Mouse (Mus musculus) intestine, postnatal 0 days (tissue): ENCODE measurements around the gene Hspa1a. TPM values are rescaled to one million over a fixed set of nuclear protein-coding genes. Genes with fewer than 3 reads are reported as not detected.

Experiments used
- ATAC-seq: fragments of 200-750 bp; cut with Nextera tagmentation; 2 replicates; pipeline ENCODE4 v1.8.0; 2017; ENCODE audit warnings: mild to moderate bottlenecking, moderate TSS enrichment, moderate library complexity
- H3K27ac ChIP-seq: fragments of 300-500 bp; sonication (generic); 2 replicates; pipeline ENCODE4 v1.5.1; 2014; ENCODE audit warnings: mild to moderate bottlenecking, low read depth, low read length, moderate library complexity
- H3K27me3 ChIP-seq: fragments of 300-500 bp; sonication (generic); replicated peaks from 2 replicates; pipeline ENCODE4 v1.6.1; 2014; ENCODE audit warnings: low read length, mixed read lengths; ENCODE audit not compliant: control insufficient read depth, insufficient read depth
- H3K36me3 ChIP-seq: fragments of 300-500 bp; sonication (generic); 2 replicates; pipeline ENCODE4 v1.6.1; 2014; ENCODE audit warnings: mild to moderate bottlenecking, moderate library complexity; ENCODE audit not compliant: control insufficient read depth, insufficient read depth
- H3K4me1 ChIP-seq: fragments of 300-500 bp; sonication (generic); replicated peaks from 2 replicates; pipeline ENCODE4 v1.6.1; 2014; ENCODE audit warnings: antibody characterized with exemption, low read length, mixed read lengths; ENCODE audit not compliant: control insufficient read depth, insufficient read depth
- H3K4me2 ChIP-seq: fragments of 300-500 bp; sonication (generic); replicated peaks from 2 replicates; pipeline ENCODE4 v1.6.1; 2014; ENCODE audit warnings: low read depth, mild to moderate bottlenecking, moderate library complexity
- H3K4me3 ChIP-seq: fragments of 300-500 bp; sonication (generic); 2 replicates; pipeline ENCODE4 v1.5.1; 2014; ENCODE audit warnings: low read depth, low read length
- H3K9ac ChIP-seq: fragments of 300-500 bp; sonication (generic); 2 replicates; pipeline ENCODE4 v1.6.1; 2014; ENCODE audit warnings: mild to moderate bottlenecking, low read depth, low read length
- H3K9me3 ChIP-seq: fragments of 300-500 bp; sonication (generic); 2 replicates; pipeline ENCODE4 v1.6.1; 2016; ENCODE audit warnings: mixed run types; ENCODE audit not compliant: control insufficient read depth
- CTCF ChIP-seq: sonication (generic); IDR thresholded peaks from 2 replicates; pipeline ENCODE4 v1.5.1; 2016; ENCODE audit warnings: low read depth, mild to moderate bottlenecking, control low read depth, antibody characterized with exemption, moderate library complexity
- WGBS: fragments of 180-500 bp; shearing (Covaris S2); extraction: QIAGEN DNeasy Blood & Tissue Kit; methylation state at CpG from one replicate; pipeline ENCODE4 v1.1.7; 2014; 5-methylcytosine and 5-hydroxymethylcytosine counted together
- polyA plus RNA-seq: library from polyadenylated mRNA; unstranded; fragments of >200 nt; fragmentation: Nextera tagmentation; extraction: Ambion mirVana; gene quantifications from 2 replicates; pipeline ENCODE4 v1.2.1, GENCODE M21; 2015

Hspa1a gene
- polyA plus RNA-seq, 1 experiment from 2014 or later = 6.5 TPM

GRCm38 (mm10) chr17:34927306-34928019 lies 44.5 kb downstream of the Hspa1a start:
- Histone ChIP-seq H3K27ac (no peak overlapping the region), H3K9ac (no peak overlapping the region), H3K36me3 (peaks cover 14% of the 10 kb centered on the region; the same call in 1 of the 2 replicates), H3K4me3 (no peak overlapping the region), H3K27me3 (no peaks in the 10 kb centered on the region), H3K4me2 (no peak overlapping the region), H3K4me1 (no peaks in the 10 kb centered on the region), H3K9me3 (no peaks in the 10 kb centered on the region)
- TF ChIP-seq CTCF = no peak
- WGBS = 86% methylated on average over 18 of the region's 18 CpGs
- ATAC-seq = no peak

- H3K9me3 ChIP-seq = no peaks in the 10 kb centered on the region
- H3K4me1 ChIP-seq = no peaks in the 10 kb centered on the region
- no peak overlapping the region for H3K4me3 ChIP-seq
- no peak overlapping the region for H3K9ac ChIP-seq
- ATAC-seq = no peak
- H3K4me2 ChIP-seq = no peak overlapping the region
- 76% methylated on average over 5 of the region's 5 CpGs for WGBS
- no peak for TF ChIP-seq CTCF
- H3K27ac ChIP-seq = no peak overlapping the region
- H3K36me3 ChIP-seq = peaks cover 35% of the 10 kb centered on the region; the same call in 1 of the 2 replicates
- H3K27me3 ChIP-seq = no peaks in the 10 kb centered on the region
These were observed 47.7 kb downstream of the Hspa1a start for GRCm38 (mm10) chr17:34924258-34924657.

GRCm38 (mm10) chr17:34922939-34923338 lies 49.0 kb downstream of the Hspa1a start:
- 44% methylated on average over 6 of the region's 6 CpGs for whole genome bisulfite sequencing
- Histone ChIP-seq H3K27ac (no peak overlapping the region), H3K27me3 (no peaks in the 10 kb centered on the region), H3K9ac (no peak overlapping the region), H3K4me2 (no peak overlapping the region), H3K4me3 (no peak overlapping the region), H3K4me1 (no peaks in the 10 kb centered on the region), H3K36me3 (peaks cover 27% of the 10 kb centered on the region; the same call in 1 of the 2 replicates), H3K9me3 (no peaks in the 10 kb centered on the region)
- ATAC-seq = 0 out of 2 replicates have a peak, but pooled peaks have one; percentile 11
- peak; percentile 56 for TF ChIP-seq CTCF

Other genes with a start within 250 kb of the Hspa1a start
- gene C4b, start 228.3 kb downstream of the Hspa1a start, polyA plus RNA-seq = 1.2 and 1.6 TPM in 2 replicates
- 0.18 and 0.25 TPM in 2 replicates for gene Cyp21a1, start 167.6 kb downstream of the Hspa1a start, polyA plus RNA-seq
- 29.1 and 34.0 TPM in 2 replicates for gene Stk19, start 135.2 kb downstream of the Hspa1a start, polyA plus RNA-seq
- 42.5 and 44.2 TPM in 2 replicates for gene Dxo, start 135.1 kb downstream of the Hspa1a start, polyA plus RNA-seq
- gene Skiv2l, start 121.9 kb downstream of the Hspa1a start, polyA plus RNA-seq = 18.3 and 20.8 TPM in 2 replicates
- gene Nelfe, start 121.8 kb downstream of the Hspa1a start, polyA plus RNA-seq = 55.7 and 57.8 TPM in 2 replicates
- 84.8 and 94.9 TPM in 2 replicates for gene Cfb, start 109.6 kb downstream of the Hspa1a start, polyA plus RNA-seq
- 0.74 and 1.1 TPM in 2 replicates for gene Zbtb12, start 92.7 kb downstream of the Hspa1a start, polyA plus RNA-seq
- not detected in 2 replicates for gene Gm20547, start 90.1 kb downstream of the Hspa1a start, polyA plus RNA-seq
- 60.3 and 66.2 TPM in 2 replicates for gene C2, start 73.9 kb downstream of the Hspa1a start, polyA plus RNA-seq
- gene Ehmt2, start 73.7 kb downstream of the Hspa1a start, polyA plus RNA-seq = 35.8 and 40.3 TPM in 2 replicates
- gene Slc44a4, start 57.7 kb downstream of the Hspa1a start, polyA plus RNA-seq = 119 and 128 TPM in 2 replicates
- 522 and 580 TPM in 2 replicates for gene Neu1, start 40.9 kb downstream of the Hspa1a start, polyA plus RNA-seq
- 0.64 and 1.1 TPM in 2 replicates for gene Hspa1b, start 12.9 kb downstream of the Hspa1a start, polyA plus RNA-seq
- gene Gm20481, start 2.2 kb downstream of the Hspa1a start, polyA plus RNA-seq = 0.43 TPM in 1 of 2 replicates, not detected in the other
- gene Hspa1l, start 547 bp upstream of the Hspa1a start, polyA plus RNA-seq = 0.22 and 0.25 TPM in 2 replicates
- gene Lsm2, start 9.7 kb upstream of the Hspa1a start, polyA plus RNA-seq = 70.6 and 76.6 TPM in 2 replicates
- gene Vars, start 28.8 kb upstream of the Hspa1a start, polyA plus RNA-seq = 74.0 and 84.2 TPM in 2 replicates
- gene Vwa7, start 44.4 kb upstream of the Hspa1a start, polyA plus RNA-seq = 0.12 and 0.20 TPM in 2 replicates
- 3.2 and 4.6 TPM in 2 replicates for gene Sapcd1, start 55.9 kb upstream of the Hspa1a start, polyA plus RNA-seq
- gene Msh5, start 74.6 kb upstream of the Hspa1a start, polyA plus RNA-seq = 1.4 and 3.0 TPM in 2 replicates
- gene Clic1, start 77.8 kb upstream of the Hspa1a start, polyA plus RNA-seq = 290 and 312 TPM in 2 replicates
- 62.0 and 68.3 TPM in 2 replicates for gene Ddah2, start 86.9 kb upstream of the Hspa1a start, polyA plus RNA-seq
- 0.12 TPM in 1 of 2 replicates, not detected in the other for gene Ly6g6c, start 93.2 kb upstream of the Hspa1a start, polyA plus RNA-seq
- gene Mpig6b, start 94.0 kb upstream of the Hspa1a start, polyA plus RNA-seq = 0.13 and 0.17 TPM in 2 replicates
- gene Ly6g6e, start 104.7 kb upstream of the Hspa1a start, polyA plus RNA-seq = 2.2 TPM in 2 replicates
- 3.8 and 4.9 TPM in 2 replicates for gene Ly6g6d, start 105.9 kb upstream of the Hspa1a start, polyA plus RNA-seq
- gene Ly6g6f, start 113.5 kb upstream of the Hspa1a start, polyA plus RNA-seq = not detected in 2 replicates
- gene Abhd16a, start 117.1 kb upstream of the Hspa1a start, polyA plus RNA-seq = 101 and 103 TPM in 2 replicates
- not detected in 2 replicates for gene Ly6g5c, start 136.1 kb upstream of the Hspa1a start, polyA plus RNA-seq
- gene Ly6g5b, start 143.3 kb upstream of the Hspa1a start, polyA plus RNA-seq = 0.46 and 0.59 TPM in 2 replicates
- gene Gpank1, start 149.3 kb upstream of the Hspa1a start, polyA plus RNA-seq = 15.0 and 16.6 TPM in 2 replicates
- 262 and 264 TPM in 2 replicates for gene Csnk2b, start 149.9 kb upstream of the Hspa1a start, polyA plus RNA-seq
- gene D17H6S53E, start 154.2 kb upstream of the Hspa1a start, polyA plus RNA-seq = 26.3 and 29.7 TPM in 2 replicates
- gene Apom, start 159.9 kb upstream of the Hspa1a start, polyA plus RNA-seq = 18.3 and 22.5 TPM in 2 replicates
- gene Bag6, start 163.0 kb upstream of the Hspa1a start, polyA plus RNA-seq = 37.4 and 46.0 TPM in 2 replicates
- 40.0 and 54.1 TPM in 2 replicates for gene Prrc2a, start 192.7 kb upstream of the Hspa1a start, polyA plus RNA-seq
- gene Aif1, start 203.9 kb upstream of the Hspa1a start, polyA plus RNA-seq = 23.1 and 25.4 TPM in 2 replicates
- gene Lst1, start 216.3 kb upstream of the Hspa1a start, polyA plus RNA-seq = 11.3 and 12.9 TPM in 2 replicates
- gene Ltb, start 222.3 kb upstream of the Hspa1a start, polyA plus RNA-seq = 1.7 and 2.4 TPM in 2 replicates
- gene Tnf, start 229.9 kb upstream of the Hspa1a start, polyA plus RNA-seq = 0.17 and 0.27 TPM in 2 replicates
- gene Lta, start 233.2 kb upstream of the Hspa1a start, polyA plus RNA-seq = 0.10 and 0.42 TPM in 2 replicates
- 0.23 and 0.30 TPM in 2 replicates for gene Gm16181, start 248.7 kb upstream of the Hspa1a start, polyA plus RNA-seq